Mouse (Mus musculus): ENCODE data around the gene Dnaaf1. TPM values are rescaled to one million over a fixed set of nuclear protein-coding genes. Genes with fewer than 3 reads are reported as not detected.

Gene Dnaaf1
- polyA plus RNA-seq, 1 experiment from 2014 or later, result 0.09 TPM

DNA sequence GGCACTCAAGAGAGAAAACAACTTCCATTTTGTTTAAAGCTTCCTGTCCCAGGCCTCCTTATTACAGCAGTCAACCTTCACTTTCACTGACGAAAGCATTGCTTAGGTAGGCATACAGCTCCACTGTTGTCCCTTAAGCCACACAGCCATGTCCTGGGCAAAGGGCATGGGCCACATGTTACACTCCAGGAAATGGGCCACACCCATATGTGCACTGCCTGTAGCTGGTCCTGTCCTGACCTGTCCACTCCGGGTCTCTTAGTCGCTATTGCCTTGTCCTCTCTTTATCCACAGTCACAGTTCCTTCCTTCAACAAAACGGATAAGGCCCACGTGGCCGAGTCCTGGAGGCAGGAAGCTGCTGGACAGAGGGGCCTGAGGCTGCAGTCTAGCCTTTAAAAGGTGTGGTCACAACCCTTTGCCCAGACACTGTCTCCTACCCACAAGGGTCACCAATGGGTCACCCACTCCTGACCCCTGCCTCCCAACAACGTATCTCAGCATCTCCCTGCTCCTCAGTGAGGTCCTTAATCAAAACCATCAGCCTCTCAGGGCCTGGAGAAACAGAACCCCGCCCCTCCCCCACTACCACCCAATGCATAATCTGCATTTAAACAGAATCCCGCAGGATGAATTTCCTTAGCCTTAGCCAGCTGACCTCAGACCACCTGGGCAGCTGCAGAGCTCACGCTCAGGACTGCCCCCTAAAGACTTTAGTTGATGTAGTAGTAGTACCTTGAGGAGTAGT, 52.8 kb downstream of the Dnaaf1 start:
- Histone ChIP-seq H3K9me3 (ENCODE audit: control insufficient read depth, low read length) (no peaks in the 10 kb centered on the region), H3K4me1 (ENCODE audit: control insufficient read depth, insufficient read depth, low read length) (peaks cover 10% of the 10 kb centered on the region), H3K36me3 (ENCODE audit: control insufficient read depth, insufficient read depth, low read length) (no peaks in the 10 kb centered on the region), H3K4me2 (ENCODE audit: low read depth, severe bottlenecking) (no peak overlapping the region), H3K9ac (ENCODE audit: low read length) (no peak overlapping the region), H3K27ac (replicated peaks; ENCODE audit: low read depth, low read length) (no peak overlapping the region), H3K4me3 (ENCODE audit: low read depth, low read length) (no peak overlapping the region), H3K27me3 (ENCODE audit: control insufficient read depth, insufficient read depth, low read length) (no peaks in the 10 kb centered on the region)
- WGBS, result 8% methylated on average over 10 of the region's 10 CpGs
- no peak for ATAC-seq (ENCODE audit: insufficient number of reproducible peaks, low FRiP score, low TSS enrichment, low read depth)
- DNase-seq (ENCODE audit: low spot score), result peak; percentile 49

DNA sequence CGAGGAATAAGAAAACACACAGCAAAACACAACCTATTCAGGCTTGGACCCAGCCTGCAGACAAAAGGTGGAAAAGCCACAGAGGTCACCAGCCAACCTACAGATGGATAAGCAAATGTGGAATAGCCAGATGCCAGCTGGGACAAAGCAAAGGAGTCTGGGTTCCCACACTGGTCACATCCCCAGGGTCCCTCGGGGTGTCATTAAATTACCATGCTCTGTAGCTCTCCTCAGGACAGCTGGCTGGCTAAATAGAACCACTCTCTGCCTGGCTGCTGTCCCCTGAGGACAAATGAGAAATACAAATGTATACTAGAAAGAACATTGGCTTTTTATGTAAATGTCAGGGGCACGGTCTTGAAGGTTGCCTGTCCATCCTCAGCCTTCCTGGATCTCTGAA, 55.8 kb downstream of the Dnaaf1 start:
- Histone ChIP-seq H3K4me1 (ENCODE audit: control insufficient read depth, insufficient read depth, low read length) (peaks cover 13% of the 10 kb centered on the region), H3K36me3 (ENCODE audit: control insufficient read depth, insufficient read depth, low read length) (no peaks in the 10 kb centered on the region), H3K9ac (ENCODE audit: low read length) (no peak overlapping the region), H3K27me3 (ENCODE audit: control insufficient read depth, insufficient read depth, low read length) (peaks cover 7% of the 10 kb centered on the region), H3K4me3 (ENCODE audit: low read depth, low read length) (no peak overlapping the region), H3K27ac (replicated peaks; ENCODE audit: low read depth, low read length) (no peak overlapping the region), H3K4me2 (ENCODE audit: low read depth, severe bottlenecking) (no peak overlapping the region), H3K9me3 (ENCODE audit: control insufficient read depth, low read length) (no peaks in the 10 kb centered on the region)
- ATAC-seq (ENCODE audit: insufficient number of reproducible peaks, low FRiP score, low TSS enrichment, low read depth) (no peak), DNase-seq (ENCODE audit: low spot score) (no peak)
- WGBS, result 37% methylated on average over 3 of the region's 3 CpGs

DNA sequence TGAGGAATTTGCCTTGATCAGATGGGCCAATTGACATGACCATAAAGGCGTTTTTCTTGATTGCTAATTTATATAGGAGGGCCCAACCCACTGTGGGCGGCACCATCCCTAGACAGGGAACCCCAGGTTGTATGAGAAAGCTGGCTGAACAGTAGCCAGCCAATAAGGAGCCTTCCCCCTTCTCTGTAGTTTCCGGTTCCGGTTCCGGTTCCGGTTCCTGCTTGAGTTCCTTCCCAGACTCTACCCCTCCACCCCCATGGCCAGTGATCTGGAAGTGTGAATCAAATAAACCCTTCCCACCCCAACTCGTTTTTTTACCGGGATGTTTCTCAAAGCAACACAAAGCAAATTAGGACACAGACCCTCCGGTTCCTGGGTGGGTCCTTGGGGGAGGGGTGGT, 57.2 kb downstream of the Dnaaf1 start:
- no peak overlapping the region for H3K27ac ChIP-seq (replicated peaks; ENCODE audit: low read depth, low read length)
- no peak overlapping the region for H3K4me2 ChIP-seq (ENCODE audit: low read depth, severe bottlenecking)
- H3K36me3 ChIP-seq (ENCODE audit: control insufficient read depth, insufficient read depth, low read length), result no peaks in the 10 kb centered on the region
- H3K9ac ChIP-seq (ENCODE audit: low read length), result no peak overlapping the region
- ATAC-seq (ENCODE audit: insufficient number of reproducible peaks, low FRiP score, low TSS enrichment, low read depth) (no peak), DNase-seq (ENCODE audit: low spot score) (no peak)
- peaks cover 7% of the 10 kb centered on the region for H3K27me3 ChIP-seq (ENCODE audit: control insufficient read depth, insufficient read depth, low read length)
- WGBS, result 81% methylated on average over 9 of the region's 9 CpGs
- no peak overlapping the region for H3K4me3 ChIP-seq (ENCODE audit: low read depth, low read length)
- H3K9me3 ChIP-seq (ENCODE audit: control insufficient read depth, low read length), result no peaks in the 10 kb centered on the region
- H3K4me1 ChIP-seq (ENCODE audit: control insufficient read depth, insufficient read depth, low read length), result peaks cover 13% of the 10 kb centered on the region

DNA sequence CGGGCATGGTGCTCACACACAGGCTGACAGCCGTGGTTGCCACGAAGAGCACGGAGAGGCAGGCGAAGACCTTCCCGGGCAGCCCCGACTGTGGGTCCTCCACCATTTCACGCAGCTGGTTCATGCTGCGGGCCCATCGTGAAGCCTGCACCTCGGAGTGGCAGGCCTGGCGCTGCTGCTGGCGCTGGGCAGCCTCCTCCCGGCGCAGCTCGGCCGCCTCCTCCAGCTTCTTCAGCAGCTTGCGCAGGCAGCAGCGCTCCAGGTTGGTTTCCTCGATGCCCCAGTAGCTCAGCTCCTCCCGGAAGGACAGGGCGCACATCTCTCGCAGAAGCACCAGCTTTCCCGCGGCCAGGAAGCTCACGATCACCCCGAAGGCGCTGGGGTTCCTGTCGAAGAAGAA, 57.9 kb downstream of the Dnaaf1 start:
- no peaks in the 10 kb centered on the region for H3K36me3 ChIP-seq (ENCODE audit: control insufficient read depth, insufficient read depth, low read length)
- H3K4me3 ChIP-seq (ENCODE audit: low read depth, low read length), result no peak overlapping the region
- ATAC-seq (ENCODE audit: insufficient number of reproducible peaks, low FRiP score, low TSS enrichment, low read depth) (no peak), DNase-seq (ENCODE audit: low spot score) (no peak)
- H3K9me3 ChIP-seq (ENCODE audit: control insufficient read depth, low read length), result no peaks in the 10 kb centered on the region
- H3K4me2 ChIP-seq (ENCODE audit: low read depth, severe bottlenecking), result no peak overlapping the region
- H3K9ac ChIP-seq (ENCODE audit: low read length), result no peak overlapping the region
- H3K4me1 ChIP-seq (ENCODE audit: control insufficient read depth, insufficient read depth, low read length), result peaks cover 10% of the 10 kb centered on the region
- WGBS, result 45% methylated on average over 29 of the region's 29 CpGs
- H3K27ac ChIP-seq (replicated peaks; ENCODE audit: low read depth, low read length), result no peak overlapping the region
- H3K27me3 ChIP-seq (ENCODE audit: control insufficient read depth, insufficient read depth, low read length), result peaks cover 7% of the 10 kb centered on the region

DNA sequence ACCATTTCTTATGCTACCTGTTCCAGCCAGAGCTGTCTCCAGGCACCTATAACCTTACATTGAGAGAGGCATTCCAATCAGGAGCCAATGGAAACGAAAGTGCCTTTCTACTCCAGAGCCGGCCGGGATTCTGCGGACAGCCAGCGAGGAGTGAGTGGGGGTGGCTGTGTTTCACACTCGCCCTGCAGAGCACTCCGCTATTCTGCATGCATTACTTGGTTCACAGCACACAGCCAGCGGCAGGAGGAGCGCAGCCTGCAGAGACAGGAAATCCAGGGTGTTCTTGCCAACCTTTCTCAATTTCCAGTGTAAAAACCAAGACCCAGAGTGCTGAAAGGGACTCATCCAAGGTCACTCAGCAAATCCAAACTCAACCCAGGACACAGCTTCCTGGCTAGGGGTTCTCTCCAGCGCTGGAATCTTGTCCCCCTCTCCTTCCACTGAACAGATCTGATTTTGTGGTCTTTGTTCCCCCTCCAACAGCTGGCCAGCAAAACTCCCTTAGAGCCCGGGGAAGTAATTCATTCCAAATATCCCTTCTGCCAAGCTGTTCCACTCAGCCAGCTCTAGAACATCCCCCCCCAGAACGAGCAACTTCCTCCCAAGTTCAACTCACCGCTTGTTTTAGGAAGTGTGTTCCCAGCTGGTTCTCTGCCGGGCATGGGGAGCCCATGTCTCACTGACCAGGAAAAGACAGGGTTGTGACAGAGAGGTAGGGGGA, 59.7 kb downstream of the Dnaaf1 start:
- H3K4me2 ChIP-seq (ENCODE audit: low read depth, severe bottlenecking), result no peak overlapping the region
- peaks cover 7% of the 10 kb centered on the region for H3K27me3 ChIP-seq (ENCODE audit: control insufficient read depth, insufficient read depth, low read length)
- no peak overlapping the region for H3K4me3 ChIP-seq (ENCODE audit: low read depth, low read length)
- H3K9me3 ChIP-seq (ENCODE audit: control insufficient read depth, low read length), result no peaks in the 10 kb centered on the region
- no peak overlapping the region for H3K9ac ChIP-seq (ENCODE audit: low read length)
- 33% methylated on average over 14 of the region's 14 CpGs for WGBS
- peaks cover 5% of the 10 kb centered on the region for H3K4me1 ChIP-seq (ENCODE audit: control insufficient read depth, insufficient read depth, low read length)
- ATAC-seq (ENCODE audit: insufficient number of reproducible peaks, low FRiP score, low TSS enrichment, low read depth) (no peak), DNase-seq (ENCODE audit: low spot score) (no peak)
- no peak overlapping the region for H3K27ac ChIP-seq (replicated peaks; ENCODE audit: low read depth, low read length)
- no peaks in the 10 kb centered on the region for H3K36me3 ChIP-seq (ENCODE audit: control insufficient read depth, insufficient read depth, low read length)

DNA sequence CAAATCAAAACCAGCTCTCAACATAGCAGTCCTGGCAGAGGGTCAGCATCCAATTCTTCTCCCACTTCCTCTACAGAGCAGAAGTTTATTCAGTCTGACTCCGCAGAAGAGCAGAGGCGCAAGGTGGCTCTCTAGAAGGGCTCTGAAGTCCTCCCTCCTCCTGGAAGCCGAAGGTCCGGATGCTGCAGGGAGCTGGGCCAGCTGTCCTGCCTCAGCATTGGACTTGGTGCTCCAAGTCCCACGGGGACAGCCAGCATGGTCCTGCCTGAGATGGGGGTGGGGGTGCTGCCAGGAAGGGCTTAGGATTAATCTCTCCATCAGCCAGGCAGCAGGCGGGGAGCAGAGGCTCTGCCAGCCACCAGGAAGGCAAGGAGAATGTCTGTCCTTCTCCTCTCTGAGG, 60.3 kb downstream of the Dnaaf1 start, which contains the start of gene Kcng4:
Gene Kcng4 (minus strand): TSS at position 303 of the 400 bp plus-strand sequence.
- 49% methylated on average over 6 of the region's 6 CpGs for WGBS
- no peak for DNase-seq (ENCODE audit: low spot score)

DNA sequence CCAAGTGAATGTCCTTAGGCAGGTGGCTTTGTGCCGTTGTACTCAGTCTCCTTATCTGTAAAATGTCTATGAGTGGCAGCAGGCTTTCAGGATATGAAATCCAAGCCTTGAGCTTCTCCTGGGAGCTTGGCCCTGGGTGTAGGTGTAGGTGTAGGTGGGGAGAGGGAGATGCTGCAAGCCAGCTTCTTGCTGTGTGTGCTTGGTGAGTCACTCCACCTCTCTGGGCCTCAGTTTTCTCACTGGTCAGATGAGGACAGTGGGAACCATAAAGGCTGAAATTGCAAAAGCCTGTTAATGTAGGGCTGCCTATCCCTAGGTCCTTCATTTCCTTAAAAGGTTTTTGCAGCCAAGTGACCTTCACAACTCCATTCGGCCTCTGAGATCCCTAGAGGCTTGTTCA, 60.9 kb downstream of the Dnaaf1 start:
- DNase-seq (ENCODE audit: low spot score) (no peak), ATAC-seq (ENCODE audit: insufficient number of reproducible peaks, low FRiP score, low TSS enrichment, low read depth) (no peak)
- Histone ChIP-seq H3K9ac (ENCODE audit: low read length) (no peak overlapping the region), H3K27me3 (ENCODE audit: control insufficient read depth, insufficient read depth, low read length) (peaks cover 7% of the 10 kb centered on the region), H3K36me3 (ENCODE audit: control insufficient read depth, insufficient read depth, low read length) (no peaks in the 10 kb centered on the region), H3K9me3 (ENCODE audit: control insufficient read depth, low read length) (no peaks in the 10 kb centered on the region), H3K4me1 (ENCODE audit: control insufficient read depth, insufficient read depth, low read length) (peaks cover 3% of the 10 kb centered on the region; the same call in 1 of the 2 replicates), H3K4me2 (ENCODE audit: low read depth, severe bottlenecking) (no peak overlapping the region), H3K27ac (replicated peaks; ENCODE audit: low read depth, low read length) (no peak overlapping the region), H3K4me3 (ENCODE audit: low read depth, low read length) (no peak overlapping the region)
- WGBS, result 57% methylated on average over 2 of the region's 2 CpGs

More for the DNA sequence above, 60.3 kb downstream of the Dnaaf1 start, which contains the start of gene Kcng4:
- Histone ChIP-seq H3K36me3 (ENCODE audit: control insufficient read depth, insufficient read depth, low read length) (no peaks in the 10 kb centered on the region), H3K27ac (replicated peaks; ENCODE audit: low read depth, low read length) (no peak within 1 kb of the TSS), H3K9me3 (ENCODE audit: control insufficient read depth, low read length) (no peaks in the 10 kb centered on the region), H3K27me3 (ENCODE audit: control insufficient read depth, insufficient read depth, low read length) (peaks cover 7% of the 10 kb centered on the region), H3K4me3 (ENCODE audit: low read depth, low read length) (no peak within 1 kb of the TSS), H3K4me2 (ENCODE audit: low read depth, severe bottlenecking) (no peak within 1 kb of the TSS), H3K4me1 (ENCODE audit: control insufficient read depth, insufficient read depth, low read length) (peaks cover 5% of the 10 kb centered on the region), H3K9ac (ENCODE audit: low read length) (no peak within 1 kb of the TSS)
- ATAC-seq (ENCODE audit: insufficient number of reproducible peaks, low FRiP score, low TSS enrichment, low read depth), result no peak

DNA sequence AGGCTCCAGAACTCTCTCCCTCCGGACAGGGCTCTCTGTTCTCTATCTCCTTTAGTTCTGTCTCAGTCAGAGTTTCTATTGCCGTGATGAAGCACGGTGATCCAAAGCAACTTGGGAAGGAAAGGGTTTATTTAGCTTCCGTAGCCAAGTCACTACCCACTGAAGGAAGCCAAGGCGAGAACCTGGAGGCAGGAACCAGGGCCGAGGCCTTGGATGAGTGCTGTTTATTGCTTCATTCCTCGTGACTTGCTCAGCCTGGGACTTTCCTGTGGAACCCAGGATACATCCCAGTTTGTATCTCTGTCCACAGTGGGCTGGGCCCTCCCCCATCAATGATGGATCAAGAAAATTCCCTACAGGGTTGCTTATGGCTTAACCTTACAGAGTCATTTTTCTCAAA, 61.7 kb downstream of the Dnaaf1 start:
- DNase-seq (ENCODE audit: low spot score) (no peak), ATAC-seq (ENCODE audit: insufficient number of reproducible peaks, low FRiP score, low TSS enrichment, low read depth) (no peak)
- Histone ChIP-seq H3K27ac (replicated peaks; ENCODE audit: low read depth, low read length) (no peak overlapping the region), H3K4me3 (ENCODE audit: low read depth, low read length) (no peak overlapping the region), H3K9ac (ENCODE audit: low read length) (no peak overlapping the region), H3K27me3 (ENCODE audit: control insufficient read depth, insufficient read depth, low read length) (peaks cover 7% of the 10 kb centered on the region), H3K36me3 (ENCODE audit: control insufficient read depth, insufficient read depth, low read length) (no peaks in the 10 kb centered on the region), H3K4me2 (ENCODE audit: low read depth, severe bottlenecking) (no peak overlapping the region), H3K4me1 (ENCODE audit: control insufficient read depth, insufficient read depth, low read length) (peaks cover 3% of the 10 kb centered on the region; the same call in 1 of the 2 replicates), H3K9me3 (ENCODE audit: control insufficient read depth, low read length) (no peaks in the 10 kb centered on the region)
- WGBS, result 62% methylated on average over 7 of the region's 7 CpGs
